ENCODE assay signal across 9 mouse cellular contexts in the genomic region with DNA sequence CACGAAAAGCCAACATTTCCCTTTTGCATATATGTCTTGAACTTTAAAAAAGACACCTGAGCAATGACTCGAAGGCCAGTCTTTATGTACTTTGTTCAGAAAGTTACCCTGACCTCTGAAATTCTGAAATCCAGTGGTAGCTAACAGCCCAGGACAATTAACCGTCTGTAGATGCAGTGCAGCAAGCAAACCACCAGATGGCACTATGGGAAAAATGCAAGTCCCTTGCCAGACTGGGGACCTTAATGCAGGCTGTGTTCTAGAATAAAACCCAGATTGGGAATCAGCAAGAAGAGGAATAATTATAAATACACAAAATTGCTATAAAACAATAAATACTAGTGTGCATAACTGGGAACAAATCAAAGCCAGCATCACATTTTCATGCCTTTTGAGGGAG. TPM values are rescaled to one million over a fixed set of nuclear protein-coding genes. Genes with fewer than 3 reads are reported as not detected.
A peak's percentile ranks its signal among the peaks of the same experiment; 100 is the strongest.
DNase-seq lines count a peak whose midpoint lies in the region; ATAC-seq and TF ChIP-seq lines count a peak whose summit lies in the region.
"Had no signal": no experiment of that assay in that cellular context is flagged by ENCODE, and none has a peak within 500 bp of the region (broad histone marks: within the 10 kb centered on the region; RNA-seq: fewer than 3 reads in every experiment).

No protein-coding gene starts in this region.

- no peaks in the 10 kb centered on the region for H3K36me3 ChIP-seq in limb, embryonic 11.5 days (ENCODE audit: control insufficient read depth, insufficient read depth, low read length)

- H3K9ac ChIP-seq in limb, embryonic 11.5 days (ENCODE audit: low read length): no peak overlapping the region
- H3K9ac ChIP-seq: heart, embryonic 13.5 days had no signal

- ATAC-seq in inflammation-experienced regulatory T-cells, adult 6 months: peak; percentile 69
- no peak for ATAC-seq in limb, embryonic 11.5 days (ENCODE audit: insufficient number of reproducible peaks, low FRiP score, low TSS enrichment, low read depth)

- H3K27me3 ChIP-seq in limb, embryonic 11.5 days (ENCODE audit: control insufficient read depth, insufficient read depth, low read length): peaks cover 8% of the 10 kb centered on the region; the same call in 1 of the 2 replicates
- H3K27me3 ChIP-seq: heart, embryonic 13.5 days had no signal

- peak; percentile 54; the same call in 1 of the 2 replicates for TF ChIP-seq CTCF in embryonic fibroblast, embryonic 13.5 days (IDR thresholded peaks at IDR 0.05; ENCODE audit: borderline replicate concordance, insufficient read depth, low read length)

- DNase-seq in urinary bladder, postnatal 14 days (ENCODE audit: low spot score): peak; percentile 69
- DNase-seq in urinary bladder, adult 2 months (ENCODE audit: low spot score): no peak
- peak; percentile 61 to 72 for DNase-seq in adrenal gland, postnatal 36 days
- DNase-seq in limb, embryonic 11.5 days (ENCODE audit: low spot score): peak; percentile 75
- DNase-seq in ovary, postnatal 36 days (ENCODE audit: low spot score): peak; percentile 58
- peak; percentile 58 for DNase-seq in urinary bladder, postnatal 25 days (ENCODE audit: low spot score)

- H3K4me3 ChIP-seq in embryonic fibroblast, embryonic 13.5 days (ENCODE audit: insufficient read depth, low read length): no peak overlapping the region
- H3K4me3 ChIP-seq in limb, embryonic 11.5 days (ENCODE audit: low read depth, low read length): no peak overlapping the region
- H3K4me3 ChIP-seq: heart, embryonic 13.5 days had no signal

- no peaks in the 10 kb centered on the region for H3K9me3 ChIP-seq in limb, embryonic 11.5 days (ENCODE audit: control insufficient read depth, low read length)
- H3K9me3 ChIP-seq: heart, embryonic 13.5 days had no signal

- H3K27ac ChIP-seq in embryonic fibroblast, embryonic 13.5 days (ENCODE audit: insufficient read depth, low read length): no peak overlapping the region
- H3K27ac ChIP-seq in limb, embryonic 11.5 days (replicated peaks; ENCODE audit: low read depth, low read length): no peak overlapping the region
- H3K27ac ChIP-seq: heart, embryonic 13.5 days had no signal

- no peak overlapping the region for H3K4me2 ChIP-seq in limb, embryonic 11.5 days (ENCODE audit: low read depth, severe bottlenecking)
- H3K4me2 ChIP-seq: heart, embryonic 13.5 days had no signal

- H3K4me1 ChIP-seq in embryonic fibroblast, embryonic 13.5 days (ENCODE audit: control insufficient read depth, insufficient read depth, low read length): no peaks in the 10 kb centered on the region
- H3K4me1 ChIP-seq in limb, embryonic 11.5 days (ENCODE audit: control insufficient read depth, insufficient read depth, low read length): no peaks in the 10 kb centered on the region

- no peak for TF ChIP-seq POLR2A in embryonic fibroblast, embryonic 13.5 days (IDR thresholded peaks at IDR 0.05; ENCODE audit: low read depth, low read length)

- WGBS in limb, embryonic 11.5 days: 30% methylated on average over 3 of the region's 3 CpGs

RNA-seq across cellular contexts. Expression of a gene that starts 58.3 kb away (rescaled TPM):
- polyA plus RNA-seq in urinary bladder, adult 2 months (2012; rRNA removed): 11.4 and 12.2 TPM in 2 replicates
- total RNA-seq in adrenal gland, postnatal 36 days (2021): 10 to 100 TPM; 12.2 to 27.4 TPM
- polyA plus RNA-seq in embryonic fibroblast, embryonic 13.5 days (2011; ENCODE audit: insufficient read length, low read depth, missing spikeins): 2.0 and 3.9 TPM in 2 replicates
- polyA plus RNA-seq in inflammation-experienced regulatory T-cells, adult 6 months (2017; shearing (Covaris generic)): not detected
- 1.8 and 1.9 TPM in 2 replicates for polyA plus RNA-seq in limb, embryonic 11.5 days (2014; fragmentation: Nextera tagmentation; extraction: Ambion mirVana)
